Mouse (Mus musculus): Measurements from ENCODE around the gene Adora3. TPM values are rescaled to one million over a fixed set of nuclear protein-coding genes. Genes with fewer than 3 reads are reported as not detected.
"Not testable (repeated sequence)": the region's sequence is repeated elsewhere in the genome, so short reads cannot be mapped to it uniquely, and the experiment has no call there.

The Adora3 gene
- polyA plus RNA-seq, 1 experiment from 2014 or later = 4.1 TPM

GRCm38 (mm10) chr3:105904213-105904612 lies 33.6 kb downstream of the Adora3 start:
- Histone ChIP-seq H3K9ac (no peak overlapping the region), H3K4me1 (peaks cover 4% of the 10 kb centered on the region; the same call in 1 of the 2 replicates), H3K4me2 (replicated peaks) (no peak overlapping the region), H3K9me3 (replicated peaks) (no peaks in the 10 kb centered on the region), H3K27ac (replicated peaks) (no peak overlapping the region), H3K4me3 (replicated peaks) (no peak overlapping the region), H3K27me3 (no peaks in the 10 kb centered on the region), H3K36me3 (no peaks in the 10 kb centered on the region)
- 61% methylated on average over 4 of the region's 4 CpGs for WGBS
- ATAC-seq (ENCODE audit: insufficient number of reproducible peaks, low FRiP score, low TSS enrichment, low read depth) = no peak

GRCm38 (mm10) chr3:105904721-105905120 lies 34.1 kb downstream of the Adora3 start:
- H3K4me1 ChIP-seq = peaks cover under 1% of the 10 kb centered on the region; the same call in 1 of the 2 replicates
- H3K9ac ChIP-seq = no peak overlapping the region
- no peaks in the 10 kb centered on the region for H3K27me3 ChIP-seq
- H3K27ac ChIP-seq (replicated peaks) = no peak overlapping the region
- no peak overlapping the region for H3K4me2 ChIP-seq (replicated peaks)
- no peak overlapping the region for H3K4me3 ChIP-seq (replicated peaks)
- no peaks in the 10 kb centered on the region for H3K36me3 ChIP-seq
- ATAC-seq (ENCODE audit: insufficient number of reproducible peaks, low FRiP score, low TSS enrichment, low read depth) = no peak
- no peaks in the 10 kb centered on the region for H3K9me3 ChIP-seq (replicated peaks)
- WGBS = 90% methylated on average over 9 of the region's 9 CpGs

- 46% methylated on average over 9 of the region's 9 CpGs for WGBS
- ATAC-seq (ENCODE audit: insufficient number of reproducible peaks, low FRiP score, low TSS enrichment, low read depth) = no peak
- Histone ChIP-seq H3K4me3 (replicated peaks) (no peak overlapping the region), H3K4me1 (no peaks in the 10 kb centered on the region), H3K4me2 (replicated peaks) (no peak overlapping the region), H3K27me3 (no peaks in the 10 kb centered on the region), H3K9ac (no peak overlapping the region), H3K9me3 (replicated peaks) (no peaks in the 10 kb centered on the region), H3K27ac (replicated peaks) (no peak overlapping the region), H3K36me3 (no peaks in the 10 kb centered on the region)
Observed at GRCm38 (mm10) chr3:105907956-105908655, 37.4 kb downstream of the Adora3 start.

GRCm38 (mm10) chr3:105908976-105909375 lies 38.3 kb downstream of the Adora3 start:
- WGBS = 89% methylated on average over 4 of the region's 4 CpGs
- Histone ChIP-seq H3K9ac (no peak overlapping the region), H3K4me3 (replicated peaks) (no peak overlapping the region), H3K36me3 (no peaks in the 10 kb centered on the region), H3K27ac (replicated peaks) (no peak overlapping the region), H3K4me1 (no peaks in the 10 kb centered on the region), H3K9me3 (replicated peaks) (no peaks in the 10 kb centered on the region), H3K27me3 (no peaks in the 10 kb centered on the region), H3K4me2 (replicated peaks) (no peak overlapping the region)
- no peak for ATAC-seq (ENCODE audit: insufficient number of reproducible peaks, low FRiP score, low TSS enrichment, low read depth)

GRCm38 (mm10) chr3:105910519-105911190 lies 40.0 kb downstream of the Adora3 start:
- Histone ChIP-seq H3K4me2 (replicated peaks) (no peak overlapping the region), H3K9me3 (replicated peaks) (no peaks in the 10 kb centered on the region), H3K27ac (replicated peaks) (no peak overlapping the region), H3K36me3 (no peaks in the 10 kb centered on the region), H3K27me3 (no peaks in the 10 kb centered on the region), H3K4me3 (replicated peaks) (no peak overlapping the region), H3K9ac (no peak overlapping the region), H3K4me1 (no peaks in the 10 kb centered on the region)
- 79% methylated on average over 11 of the region's 11 CpGs for WGBS
- ATAC-seq (ENCODE audit: insufficient number of reproducible peaks, low FRiP score, low TSS enrichment, low read depth) = no peak

GRCm38 (mm10) chr3:105912097-105912880 lies 41.6 kb downstream of the Adora3 start:
- no peaks in the 10 kb centered on the region for H3K9me3 ChIP-seq (replicated peaks)
- H3K27me3 ChIP-seq = no peaks in the 10 kb centered on the region
- H3K36me3 ChIP-seq = no peaks in the 10 kb centered on the region
- H3K4me1 ChIP-seq = no peaks in the 10 kb centered on the region
- H3K4me3 ChIP-seq (replicated peaks) = no peak overlapping the region
- ATAC-seq (ENCODE audit: insufficient number of reproducible peaks, low FRiP score, low TSS enrichment, low read depth) = no peak
- no peak overlapping the region for H3K9ac ChIP-seq
- whole genome bisulfite sequencing = 78% methylated on average over 9 of the region's 9 CpGs
- no peak overlapping the region for H3K27ac ChIP-seq (replicated peaks)
- H3K4me2 ChIP-seq (replicated peaks) = no peak overlapping the region

- no peaks in the 10 kb centered on the region for H3K9me3 ChIP-seq (replicated peaks)
- no peak overlapping the region for H3K9ac ChIP-seq
- 53% methylated on average over 10 of the region's 10 CpGs for WGBS
- H3K27me3 ChIP-seq = no peaks in the 10 kb centered on the region
- no peak overlapping the region for H3K4me3 ChIP-seq (replicated peaks)
- no peak for ATAC-seq (ENCODE audit: insufficient number of reproducible peaks, low FRiP score, low TSS enrichment, low read depth)
- H3K36me3 ChIP-seq = no peaks in the 10 kb centered on the region
- H3K4me2 ChIP-seq (replicated peaks) = no peak overlapping the region
- H3K4me1 ChIP-seq = no peaks in the 10 kb centered on the region
- H3K27ac ChIP-seq (replicated peaks) = no peak overlapping the region
Observed at GRCm38 (mm10) chr3:105913839-105914681, 43.4 kb downstream of the Adora3 start.

GRCm38 (mm10) chr3:105915281-105915680 lies 44.6 kb downstream of the Adora3 start:
- Histone ChIP-seq H3K36me3 (no peaks in the 10 kb centered on the region), H3K4me3 (replicated peaks) (no peak overlapping the region), H3K27ac (replicated peaks) (no peak overlapping the region), H3K27me3 (no peaks in the 10 kb centered on the region), H3K4me1 (no peaks in the 10 kb centered on the region), H3K9me3 (replicated peaks) (no peaks in the 10 kb centered on the region), H3K4me2 (replicated peaks) (no peak overlapping the region), H3K9ac (no peak overlapping the region)
- no peak for ATAC-seq (ENCODE audit: insufficient number of reproducible peaks, low FRiP score, low TSS enrichment, low read depth)
- WGBS = 26% methylated on average over 1 of the region's 1 CpGs

GRCm38 (mm10) chr3:105916455-105916854 lies 45.8 kb downstream of the Adora3 start:
- not testable (repeated sequence) for H3K27ac ChIP-seq (replicated peaks); H3K4me2 ChIP-seq (replicated peaks); H3K4me3 ChIP-seq (replicated peaks); H3K36me3 ChIP-seq; H3K4me1 ChIP-seq; H3K9ac ChIP-seq; H3K27me3 ChIP-seq; ATAC-seq (ENCODE audit: insufficient number of reproducible peaks, low FRiP score, low TSS enrichment, low read depth); H3K9me3 ChIP-seq (replicated peaks)

GRCm38 (mm10) chr3:105917656-105918354 lies 47.1 kb downstream of the Adora3 start:
- Histone ChIP-seq H3K4me1 (no peaks in the 10 kb centered on the region), H3K27ac (replicated peaks) (no peak overlapping the region), H3K4me3 (replicated peaks) (no peak overlapping the region), H3K36me3 (no peaks in the 10 kb centered on the region), H3K9me3 (replicated peaks) (no peaks in the 10 kb centered on the region), H3K4me2 (replicated peaks) (no peak overlapping the region), H3K27me3 (no peaks in the 10 kb centered on the region), H3K9ac (no peak overlapping the region)
- no peak for ATAC-seq (ENCODE audit: insufficient number of reproducible peaks, low FRiP score, low TSS enrichment, low read depth)
- WGBS = 50% methylated on average over 10 of the region's 10 CpGs

Data from embryonic facial prominence, embryonic 15.5 days (tissue).